Mouse (Mus musculus) right cerebral cortex, postnatal 4 days (tissue): ENCODE results near the gene Zfp827.

ENCODE experiments used
- DNase-seq: peaks from one replicate; pipeline ENCODE4 v3.0.0-alpha.2; 2022

The Zfp827 gene

GRCm38 (mm10) chr8:79226046-79226445 is 197.8 kb downstream of the Zfp827 start:
- DNase-seq: no peak

GRCm38 (mm10) chr8:79227194-79227593 is 199.0 kb downstream of the Zfp827 start:
- no peak for DNase-seq

- DNase-seq: no peak
Measured at GRCm38 (mm10) chr8:79227916-79228315, 199.7 kb downstream of the Zfp827 start.

- no peak for DNase-seq
Measured at GRCm38 (mm10) chr8:79229266-79229888, 201.1 kb downstream of the Zfp827 start.

- DNase-seq: no peak
Measured at GRCm38 (mm10) chr8:79239320-79239719, 211.1 kb downstream of the Zfp827 start.

- DNase-seq: no peak
Measured at GRCm38 (mm10) chr8:79239996-79240395, 211.8 kb downstream of the Zfp827 start.
